Mouse (Mus musculus) kidney, embryonic 15.5 days (tissue): ENCODE data around the gene Baiap2l1. TPM values are rescaled to one million over a fixed set of nuclear protein-coding genes. Genes with fewer than 3 reads are reported as not detected.
A peak's percentile ranks its signal among the peaks of the same experiment; 100 is the strongest.

ENCODE experiments used
- ATAC-seq: fragments of 200-750 bp; cut with Nextera tagmentation; replicated peaks from 2 replicates; pipeline ENCODE4 v1.8.0; 2017; ENCODE audit warnings: moderate TSS enrichment; ENCODE audit not compliant: low FRiP score
- H3K27ac ChIP-seq: fragments of 300-500 bp; sonication (generic); 2 replicates; pipeline ENCODE4 v1.5.1; 2015; ENCODE audit warnings: mild to moderate bottlenecking, inconsistent platforms
- H3K27me3 ChIP-seq: fragments of 300-500 bp; sonication (generic); 2 replicates; pipeline ENCODE4 v1.6.1; 2015; ENCODE audit warnings: inconsistent platforms
- H3K36me3 ChIP-seq: fragments of 300-500 bp; sonication (generic); 2 replicates; pipeline ENCODE4 v1.6.1; 2015; ENCODE audit warnings: inconsistent platforms
- H3K4me1 ChIP-seq: fragments of 300-500 bp; sonication (generic); 2 replicates; pipeline ENCODE4 v1.6.1; 2015; ENCODE audit warnings: inconsistent platforms
- H3K4me2 ChIP-seq: fragments of 300-500 bp; sonication (generic); 2 replicates; pipeline ENCODE4 v1.6.1; 2015; ENCODE audit warnings: moderate library complexity, mild to moderate bottlenecking, inconsistent platforms
- H3K4me3 ChIP-seq: fragments of 300-500 bp; sonication (generic); replicated peaks from 2 replicates; pipeline ENCODE4 v1.5.1; 2015; ENCODE audit warnings: mild to moderate bottlenecking, inconsistent platforms
- H3K9ac ChIP-seq: fragments of 300-500 bp; sonication (generic); 2 replicates; pipeline ENCODE4 v1.6.1; 2015; ENCODE audit warnings: mild to moderate bottlenecking, inconsistent platforms
- H3K9me3 ChIP-seq: fragments of 300-500 bp; sonication (generic); replicated peaks from 2 replicates; pipeline ENCODE4 v1.6.1; 2016; ENCODE audit warnings: inconsistent platforms
- WGBS: fragments of 180-500 bp; shearing (Covaris S2); methylation state at CpG from one replicate; pipeline ENCODE4 v1.1.7; 2015; ENCODE audit warnings: mixed read lengths; 5-methylcytosine and 5-hydroxymethylcytosine counted together
- polyA plus RNA-seq: library from polyadenylated mRNA; unstranded; fragments of >200 nt; fragmentation: Nextera tagmentation; extraction: Ambion mirVana; gene quantifications from 2 replicates; pipeline ENCODE4 v1.2.1, GENCODE M21; 2015

Baiap2l1 gene
- polyA plus RNA-seq, 1 experiment from 2014 or later = 14.8 TPM

DNA sequence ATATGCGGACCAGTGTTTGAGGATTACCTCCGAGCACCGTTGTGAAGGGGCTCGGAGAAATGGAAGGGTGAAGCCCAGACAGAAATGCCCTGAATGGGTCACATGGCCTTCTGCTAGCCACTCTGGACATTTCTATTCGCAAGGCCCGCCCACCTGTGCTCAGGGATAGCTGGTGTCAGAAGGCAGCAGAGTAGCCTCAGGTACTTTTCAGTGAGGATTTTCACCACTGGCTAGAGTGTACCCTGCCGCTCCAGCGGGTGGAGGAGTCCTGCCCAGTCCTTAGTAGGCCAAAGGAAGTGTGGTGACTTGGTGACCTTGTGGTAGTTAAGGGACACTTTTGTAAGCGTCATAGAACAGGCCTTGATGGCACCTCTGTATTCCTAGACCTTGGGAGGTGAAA lies 96.6 kb downstream of the Baiap2l1 start:
- Histone ChIP-seq H3K9me3 (no peaks in the 10 kb centered on the region), H3K36me3 (peaks cover 58% of the 10 kb centered on the region), H3K4me3 (no peak overlapping the region), H3K27me3 (no peaks in the 10 kb centered on the region), H3K9ac (no peak overlapping the region), H3K27ac (no peak overlapping the region), H3K4me2 (no peak overlapping the region), H3K4me1 (peaks cover 62% of the 10 kb centered on the region)
- no peak for ATAC-seq
- 80% methylated on average over 9 of the region's 9 CpGs for WGBS

DNA sequence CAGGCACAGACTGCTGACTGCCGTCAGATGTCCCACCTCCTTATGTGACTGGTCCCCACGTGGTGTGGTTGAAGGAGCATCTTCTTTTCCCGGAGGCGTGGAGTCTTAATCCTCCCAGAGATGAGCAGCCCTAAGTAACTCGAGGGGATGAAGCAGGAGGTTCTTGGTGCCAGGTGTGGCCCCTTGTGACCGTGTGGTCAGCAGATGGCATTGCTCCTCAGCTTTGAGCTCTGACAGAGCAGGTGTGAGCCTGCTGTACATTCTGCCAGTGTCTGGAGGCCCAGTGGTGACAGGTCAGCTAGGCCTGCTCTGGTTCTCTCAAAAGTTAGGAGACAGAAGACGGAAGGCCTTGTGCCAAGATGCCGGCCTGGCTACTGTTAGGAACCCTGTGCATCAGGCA lies 97.4 kb downstream of the Baiap2l1 start:
- 79% methylated on average over 8 of the region's 8 CpGs for WGBS
- H3K4me1 ChIP-seq = peaks cover 62% of the 10 kb centered on the region

DNA sequence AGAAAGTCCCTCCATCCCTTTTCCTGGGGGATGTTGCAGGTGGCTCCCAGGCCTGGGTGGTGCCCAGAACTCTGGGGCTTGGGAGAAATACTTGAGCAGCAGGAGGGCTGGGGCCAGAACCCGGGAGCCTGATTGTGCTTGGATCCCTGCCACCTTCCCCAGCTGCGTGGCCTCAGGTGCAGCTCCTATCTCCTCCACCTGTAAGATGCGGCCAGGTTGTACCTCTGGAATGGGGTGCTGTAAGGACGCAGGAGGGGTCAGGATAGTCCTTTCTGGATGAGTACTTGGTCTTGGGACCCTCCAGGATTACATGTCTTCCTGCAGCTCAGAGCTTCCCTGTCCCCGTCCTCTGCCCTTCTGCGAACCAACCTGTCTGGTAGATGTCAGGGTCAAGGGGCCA lies 98.7 kb downstream of the Baiap2l1 start:
- no peaks in the 10 kb centered on the region for H3K9me3 ChIP-seq
- peak overlapping the region; percentile 73 for H3K4me2 ChIP-seq
- 66% methylated on average over 6 of the region's 6 CpGs for WGBS
- H3K4me3 ChIP-seq = peak overlapping the region; percentile 95
- H3K27me3 ChIP-seq = no peaks in the 10 kb centered on the region
- peaks cover 67% of the 10 kb centered on the region for H3K4me1 ChIP-seq
- peaks cover 40% of the 10 kb centered on the region for H3K36me3 ChIP-seq
- ATAC-seq = no peak
- no peak overlapping the region for H3K9ac ChIP-seq
- H3K27ac ChIP-seq = 0 out of 2 replicates have a peak overlapping the region, but pooled peaks have one; percentile 97

More for the DNA sequence above, 97.4 kb downstream of the Baiap2l1 start:
- Histone ChIP-seq H3K9ac (no peak overlapping the region), H3K27me3 (no peaks in the 10 kb centered on the region), H3K4me3 (no peak overlapping the region), H3K36me3 (peaks cover 51% of the 10 kb centered on the region), H3K4me2 (no peak overlapping the region), H3K9me3 (no peaks in the 10 kb centered on the region), H3K27ac (no peak overlapping the region)
- ATAC-seq = no peak

DNA sequence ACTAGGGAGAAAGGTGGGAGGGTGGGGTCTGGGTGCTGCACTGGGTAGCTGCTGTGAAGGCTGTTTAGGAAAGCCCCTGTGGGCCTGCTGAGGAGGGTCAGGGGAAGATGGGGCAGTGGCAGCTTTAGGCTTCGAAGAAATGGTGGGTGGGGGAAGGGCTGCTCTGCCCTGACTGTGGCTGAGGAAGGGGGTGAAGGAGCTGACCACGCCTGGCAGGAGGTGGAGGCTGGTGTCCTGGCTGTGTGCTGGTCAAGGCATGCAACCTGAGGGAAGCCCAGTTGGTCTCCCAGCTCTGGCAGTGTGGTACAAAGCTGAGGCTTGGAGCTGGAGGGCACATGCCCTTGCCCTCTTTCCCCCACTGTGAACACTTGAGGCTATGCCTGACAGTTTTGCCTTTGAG lies 99.2 kb downstream of the Baiap2l1 start:
- Histone ChIP-seq H3K4me1 (peaks cover 73% of the 10 kb centered on the region), H3K4me2 (peak overlapping the region; percentile 73), H3K27me3 (no peaks in the 10 kb centered on the region), H3K4me3 (peak overlapping the region; percentile 95), H3K9ac (peak overlapping the region; percentile 26; the same call in 1 of the 2 replicates), H3K27ac (peak overlapping the region; percentile 97; the same call in 1 of the 2 replicates), H3K9me3 (no peaks in the 10 kb centered on the region), H3K36me3 (peaks cover 38% of the 10 kb centered on the region)
- WGBS = 8% methylated on average over 2 of the region's 2 CpGs
- no peak for ATAC-seq

DNA sequence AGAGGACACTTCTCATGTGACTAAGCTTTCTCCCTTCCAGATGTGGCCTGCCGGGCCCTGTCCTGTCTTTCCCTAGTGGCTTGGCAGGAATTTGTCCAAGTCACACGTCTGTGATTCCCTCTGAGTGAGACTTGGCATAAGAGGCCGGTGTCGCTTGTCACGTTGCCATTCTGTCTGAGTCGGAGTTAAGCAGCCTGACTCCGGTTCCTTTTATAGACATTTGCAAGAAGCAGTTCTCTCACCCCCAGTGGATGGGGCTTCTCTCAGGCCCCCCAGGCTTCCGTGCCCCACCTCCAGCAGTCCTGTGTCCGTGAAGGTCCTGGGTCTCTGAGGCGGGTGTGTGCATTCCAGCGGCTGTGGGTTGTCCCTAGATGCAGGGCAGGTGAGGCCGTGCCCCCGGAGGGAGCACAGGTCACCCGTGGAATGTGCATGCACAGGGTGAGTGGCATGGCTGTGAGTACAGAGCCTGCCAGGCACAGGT lies 99.7 kb downstream of the Baiap2l1 start:
- Histone ChIP-seq H3K9ac (peak overlapping the region; percentile 94), H3K9me3 (no peaks in the 10 kb centered on the region), H3K4me1 (peaks cover 74% of the 10 kb centered on the region), H3K4me2 (peak overlapping the region; percentile 73), H3K36me3 (peaks cover 33% of the 10 kb centered on the region), H3K4me3 (peak overlapping the region; percentile 95), H3K27ac (peak overlapping the region; percentile 97; the same call in 1 of the 2 replicates), H3K27me3 (no peaks in the 10 kb centered on the region)
- no peak for ATAC-seq
- WGBS = 18% methylated on average over 14 of the region's 14 CpGs

DNA sequence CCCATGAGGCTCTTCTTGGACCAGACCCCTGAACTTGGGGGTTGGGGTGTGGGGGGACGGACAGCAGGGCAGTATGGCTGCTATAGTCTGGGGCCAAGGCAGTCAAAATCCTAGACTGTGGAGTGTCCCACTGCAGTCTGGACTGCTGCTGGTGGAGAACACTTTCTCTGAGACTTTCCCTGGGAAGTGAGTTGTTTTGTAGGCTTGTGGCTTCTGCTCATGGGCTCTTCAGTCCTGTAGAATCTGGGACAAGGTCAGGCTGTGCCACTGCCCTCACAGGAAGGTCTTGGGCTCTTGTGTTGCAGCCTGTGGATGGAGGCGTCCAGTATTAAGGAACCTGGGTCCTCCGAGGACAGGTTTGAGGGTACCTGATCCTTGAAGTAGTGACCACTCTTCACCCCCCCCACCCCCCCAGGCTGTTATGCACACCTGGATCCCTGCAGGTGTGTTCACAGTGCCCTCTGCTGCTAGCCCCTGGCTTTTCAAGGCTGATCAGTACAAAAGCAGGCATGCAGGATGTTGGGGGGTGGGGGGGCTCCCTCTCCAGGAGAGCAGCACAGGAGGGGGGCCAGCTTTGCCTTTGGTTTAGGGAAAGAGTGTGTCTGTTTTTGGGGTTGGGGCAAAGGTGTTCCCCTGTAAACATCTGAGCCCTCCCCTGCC lies 100.3 kb downstream of the Baiap2l1 start:
- Histone ChIP-seq H3K4me1 (peaks cover 72% of the 10 kb centered on the region), H3K9ac (peak overlapping the region; percentile 94), H3K27me3 (no peaks in the 10 kb centered on the region), H3K27ac (peak overlapping the region; percentile 97; the same call in 1 of the 2 replicates), H3K4me2 (peak overlapping the region; percentile 73), H3K36me3 (peaks cover 29% of the 10 kb centered on the region), H3K4me3 (peak overlapping the region; percentile 95), H3K9me3 (no peaks in the 10 kb centered on the region)
- whole genome bisulfite sequencing = 62% methylated on average over 3 of the region's 3 CpGs
- ATAC-seq = no peak

DNA sequence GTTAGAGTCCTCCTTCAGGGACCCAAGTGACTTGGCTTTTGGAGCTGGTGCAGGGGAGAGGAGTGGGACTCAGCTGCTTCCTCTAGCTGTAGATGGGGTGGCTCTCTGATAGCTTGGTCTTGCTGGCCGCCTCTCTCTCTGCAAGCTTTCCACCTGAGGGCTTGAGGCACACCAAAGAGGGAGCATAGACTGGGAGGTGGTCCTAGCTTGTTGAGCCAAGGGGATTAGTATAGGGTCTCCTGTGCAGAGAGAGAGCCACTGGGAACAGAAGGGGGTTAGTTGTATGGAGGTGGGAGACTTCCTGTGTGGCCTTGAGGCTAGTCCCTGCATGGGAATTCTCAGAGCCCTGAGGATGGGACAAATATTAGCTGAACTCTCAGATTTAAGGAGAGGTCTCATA lies 101.0 kb downstream of the Baiap2l1 start:
- Histone ChIP-seq H3K9me3 (no peaks in the 10 kb centered on the region), H3K4me2 (peak overlapping the region; percentile 73), H3K36me3 (peaks cover 24% of the 10 kb centered on the region), H3K27me3 (no peaks in the 10 kb centered on the region), H3K27ac (peak overlapping the region; percentile 97), H3K4me1 (peaks cover 68% of the 10 kb centered on the region), H3K9ac (peak overlapping the region; percentile 94), H3K4me3 (peak overlapping the region; percentile 95)
- 28% methylated on average over 1 of the region's 1 CpGs for WGBS
- no peak for ATAC-seq

DNA sequence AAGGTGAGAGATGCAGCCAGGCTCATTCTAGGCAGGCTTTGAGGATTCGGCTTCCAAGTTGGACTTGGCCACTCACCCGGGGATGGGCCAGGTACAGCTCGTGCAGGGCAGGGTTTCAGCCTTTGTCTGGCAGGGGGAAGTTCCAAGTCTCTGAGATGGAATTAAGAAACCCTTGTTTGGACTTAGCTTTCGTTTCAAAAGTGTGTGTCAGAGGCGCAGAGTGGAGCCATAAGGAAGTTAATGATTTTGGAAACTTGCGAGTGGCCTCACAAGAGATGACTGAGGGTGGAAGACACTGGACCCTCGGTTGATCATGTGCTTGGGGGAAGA lies 101.4 kb downstream of the Baiap2l1 start:
- ATAC-seq = no peak
- peak overlapping the region; percentile 97 for H3K27ac ChIP-seq
- H3K27me3 ChIP-seq = no peaks in the 10 kb centered on the region
- WGBS = 7% methylated on average over 7 of the region's 7 CpGs
- peak overlapping the region; percentile 95 for H3K4me3 ChIP-seq
- H3K9me3 ChIP-seq = no peaks in the 10 kb centered on the region
- H3K36me3 ChIP-seq = peaks cover 21% of the 10 kb centered on the region
- peak overlapping the region; percentile 73 for H3K4me2 ChIP-seq
- peaks cover 69% of the 10 kb centered on the region for H3K4me1 ChIP-seq
- H3K9ac ChIP-seq = peak overlapping the region; percentile 94

DNA sequence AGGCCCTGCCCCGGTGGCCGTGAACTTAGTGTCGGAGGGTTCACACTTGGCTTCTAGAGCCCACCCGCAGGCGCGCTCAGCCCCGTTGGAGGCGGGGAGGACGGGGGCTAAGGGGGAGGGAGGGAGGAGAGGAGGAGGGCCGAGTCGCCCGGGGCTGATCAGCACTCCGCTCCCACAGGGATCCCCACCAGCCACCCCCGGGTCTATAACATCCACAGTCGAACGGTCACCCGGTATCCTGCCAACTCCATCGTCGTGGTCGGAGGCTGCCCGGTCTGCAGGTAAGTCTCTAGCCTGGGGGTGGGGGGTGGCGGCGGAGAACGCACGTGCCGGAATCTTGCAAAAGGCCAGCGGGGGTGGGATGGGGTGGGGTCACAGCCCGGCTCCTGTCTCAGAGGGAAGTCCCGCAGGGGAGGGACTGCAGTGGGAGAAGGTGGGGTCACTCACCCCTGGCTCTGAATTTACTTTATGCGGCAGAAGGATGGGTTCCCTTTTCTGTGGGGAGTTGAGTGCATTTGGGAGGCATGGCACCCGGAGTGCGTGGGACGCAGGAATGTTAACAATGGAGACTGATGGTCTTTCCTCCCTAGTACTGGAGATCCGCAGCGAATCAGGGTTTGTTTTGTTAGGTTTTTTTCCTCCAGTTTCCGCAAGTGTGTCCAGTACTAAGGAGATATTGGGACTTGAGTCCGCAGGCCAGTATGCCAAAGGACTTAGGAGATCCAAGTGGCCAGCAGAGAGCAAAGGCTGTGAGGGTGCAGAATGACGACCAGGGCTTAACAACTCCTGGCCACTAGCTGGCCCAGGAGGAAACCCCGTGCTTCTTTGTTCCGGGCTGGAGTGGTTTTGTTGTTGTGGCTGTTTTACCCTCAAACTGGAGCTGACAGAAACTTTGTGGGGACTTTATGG lies 102.0 kb downstream of the Baiap2l1 start:
- Histone ChIP-seq H3K27me3 (no peaks in the 10 kb centered on the region), H3K4me1 (peaks cover 65% of the 10 kb centered on the region), H3K36me3 (peaks cover 16% of the 10 kb centered on the region), H3K9ac (peak overlapping the region; percentile 94), H3K4me3 (peak overlapping the region; percentile 95), H3K9me3 (no peaks in the 10 kb centered on the region), H3K27ac (peak overlapping the region; percentile 97), H3K4me2 (peak overlapping the region; percentile 73)
- under 1% methylated on average over 39 of the region's 40 CpGs for WGBS
- peak; percentile 61 for ATAC-seq

DNA sequence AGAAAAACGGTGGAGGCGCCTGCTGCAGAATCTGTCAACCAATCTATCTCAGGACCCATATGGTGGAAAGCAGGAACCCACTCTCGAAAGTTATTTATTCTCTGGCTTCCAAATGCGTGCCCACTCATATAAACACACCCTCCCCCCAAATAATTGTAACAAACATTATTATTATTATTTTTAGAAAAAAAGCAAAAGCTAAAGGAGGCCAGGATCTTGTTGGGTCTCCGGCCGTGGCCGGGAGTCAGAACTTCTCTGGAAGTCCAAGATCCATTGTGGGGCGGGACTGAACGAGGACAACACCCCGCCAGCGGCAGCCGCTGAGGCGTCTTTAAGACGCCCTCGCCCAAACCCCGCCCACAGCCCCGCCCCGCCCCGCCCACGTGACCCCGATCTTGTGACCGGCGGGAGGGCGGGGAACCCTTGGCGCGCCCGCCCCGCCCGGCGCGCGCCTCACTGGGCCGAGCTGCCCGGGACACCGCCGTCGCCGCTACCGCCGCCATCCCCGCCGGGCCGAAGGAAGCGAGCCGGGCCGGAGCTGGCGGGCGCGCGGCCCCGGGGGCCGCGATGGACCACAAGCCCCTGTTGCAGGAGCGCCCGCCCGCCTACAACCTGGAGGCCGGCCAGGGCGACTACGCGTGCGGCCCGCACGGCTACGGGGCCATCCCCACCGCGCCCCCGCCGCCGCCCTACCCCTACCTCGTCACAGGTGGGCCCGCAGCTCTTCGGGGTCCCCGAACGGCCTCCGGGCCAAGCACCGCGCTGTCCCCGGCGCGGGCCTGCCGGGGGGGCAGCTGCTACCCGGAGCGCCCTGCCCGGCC lies 102.9 kb downstream of the Baiap2l1 start:
- peak overlapping the region; percentile 94 for H3K9ac ChIP-seq
- peaks cover 8% of the 10 kb centered on the region; the same call in 1 of the 2 replicates for H3K36me3 ChIP-seq
- WGBS = under 1% methylated on average over 58 of the region's 84 CpGs
- H3K4me2 ChIP-seq = peak overlapping the region; percentile 73
- H3K27me3 ChIP-seq = no peaks in the 10 kb centered on the region
- peak; percentile 82 for ATAC-seq
- peak overlapping the region; percentile 95 for H3K4me3 ChIP-seq
- H3K9me3 ChIP-seq = peaks cover 2% of the 10 kb centered on the region; the same call in 1 of the 2 replicates
- H3K27ac ChIP-seq = peak overlapping the region; percentile 97
- H3K4me1 ChIP-seq = peaks cover 56% of the 10 kb centered on the region

DNA sequence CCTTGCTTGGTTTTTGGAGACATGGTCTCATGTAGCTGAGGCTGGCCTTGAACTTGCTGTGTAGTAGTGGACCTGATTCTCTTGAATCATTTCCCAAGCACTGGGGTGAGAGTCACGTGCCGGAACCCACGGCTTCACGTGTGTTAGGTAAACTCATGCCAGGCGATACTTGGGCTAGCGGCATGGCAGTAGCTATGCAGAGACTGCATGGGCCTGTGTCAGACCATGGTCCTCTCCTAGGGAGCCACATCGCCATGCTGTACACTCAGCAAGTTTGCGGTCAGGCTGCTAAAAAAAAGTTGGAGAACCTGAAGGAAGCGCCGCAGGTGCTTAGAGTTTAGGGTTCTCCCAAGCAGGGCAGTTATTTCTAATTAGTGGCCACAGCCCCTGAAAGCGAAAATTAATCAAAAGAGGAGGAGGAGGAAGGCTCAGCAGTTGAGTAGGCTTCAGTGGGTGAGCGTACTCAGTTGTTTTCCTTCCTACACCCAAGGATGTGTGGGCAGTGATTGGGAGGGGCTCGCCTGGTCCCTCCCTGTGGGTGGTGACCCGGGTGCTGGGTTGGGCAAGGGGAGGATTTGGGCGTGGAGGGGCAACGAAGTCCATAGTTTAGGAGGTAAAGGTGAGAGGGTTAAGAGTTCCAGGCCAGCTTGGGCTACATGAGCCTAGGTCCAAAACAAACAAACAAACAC lies 103.6 kb downstream of the Baiap2l1 start:
- peak; percentile 55 for ATAC-seq
- peaks cover 49% of the 10 kb centered on the region for H3K4me1 ChIP-seq
- 0 out of 2 replicates have a peak overlapping the region, but pooled peaks have one; percentile 94 for H3K9ac ChIP-seq
- 43% methylated on average over 16 of the region's 16 CpGs for WGBS
- peaks cover 4% of the 10 kb centered on the region; the same call in 1 of the 2 replicates for H3K9me3 ChIP-seq
- peak overlapping the region; percentile 73 for H3K4me2 ChIP-seq
- peaks cover 2% of the 10 kb centered on the region; the same call in 1 of the 2 replicates for H3K36me3 ChIP-seq
- H3K27me3 ChIP-seq = no peaks in the 10 kb centered on the region
- H3K27ac ChIP-seq = peak overlapping the region; percentile 97
- peak overlapping the region; percentile 95 for H3K4me3 ChIP-seq
